Mouse (Mus musculus) spleen, postnatal 4 days (tissue): ENCODE measurements around the gene Rassf7.

Experiments
- DNase-seq, 2 experiments: peaks; one replicate each; pipeline ENCODE4 v3.0.0; 2022; ENCODE audit warnings: low spot score in 2 of 2

Rassf7 gene

DNA sequence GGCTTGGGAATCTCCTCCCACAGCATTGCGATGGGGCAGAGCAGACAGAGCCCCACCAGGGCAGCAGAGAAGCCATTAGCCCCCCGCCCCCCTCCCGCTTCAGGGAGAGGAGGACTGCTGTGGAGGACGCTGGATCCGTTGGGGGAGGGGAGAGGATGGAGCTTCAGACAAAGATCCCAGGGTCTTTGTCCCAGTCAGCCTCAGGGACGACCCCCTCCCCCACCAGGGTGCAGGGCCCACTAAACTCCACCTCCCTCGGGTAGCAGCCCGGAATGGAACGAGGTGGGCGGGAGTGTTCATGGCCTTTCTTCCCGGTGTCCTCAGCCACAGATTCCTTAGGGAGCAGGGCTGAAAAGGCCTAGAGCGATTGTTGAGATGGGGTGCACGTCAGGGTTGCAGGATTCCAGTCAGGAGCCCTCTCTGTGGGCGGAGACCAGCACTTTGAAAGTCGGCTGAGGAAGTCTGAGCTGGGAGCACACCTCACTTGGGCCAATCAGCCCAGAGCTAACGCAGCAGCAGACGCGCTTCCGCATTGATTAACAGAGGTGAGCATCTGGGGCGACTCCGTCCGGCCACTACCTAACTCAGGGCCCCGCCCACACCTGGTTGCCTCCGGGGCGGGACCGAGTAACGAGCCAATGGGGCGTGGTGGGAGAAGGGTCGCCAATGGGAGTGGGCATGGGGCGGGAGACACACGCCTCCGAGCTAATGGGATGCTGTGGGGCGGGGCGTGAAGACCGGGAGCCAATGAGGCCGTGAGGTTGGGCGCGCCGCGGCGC, at the start of gene Rassf7:
Gene Rassf7 (plus strand): TSS at position 760 of the 779 bp plus-strand sequence.
- peak; percentile 95 to 96 for DNase-seq

DNA sequence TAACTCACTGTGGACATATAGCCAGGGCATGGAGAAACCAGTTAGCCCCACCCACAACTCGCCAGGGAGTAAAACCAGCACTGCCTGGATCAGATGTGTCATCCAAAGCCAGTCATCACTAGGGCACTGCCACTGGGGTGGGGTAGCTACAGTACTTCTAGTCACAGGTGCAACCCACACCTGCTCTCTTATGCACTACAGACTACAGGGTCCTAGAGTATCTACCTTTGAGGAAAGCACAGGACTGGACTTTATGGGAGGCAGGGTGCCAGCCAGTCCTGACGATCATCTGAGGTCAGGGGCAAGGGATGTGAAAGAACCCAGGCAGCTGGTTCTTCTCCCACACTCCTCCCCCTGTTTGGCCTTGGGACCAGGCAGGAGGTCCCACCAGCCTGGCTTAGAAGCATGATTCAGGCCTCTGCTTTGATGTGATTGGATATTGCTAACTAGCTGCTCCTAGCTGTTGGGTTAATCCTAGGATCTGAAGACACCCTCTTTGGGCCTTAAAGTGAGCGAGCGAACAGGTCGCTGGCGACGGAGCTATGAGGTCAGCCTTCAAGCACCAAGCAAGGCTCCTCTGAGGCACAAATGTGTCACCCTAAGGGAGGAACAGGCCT, 47.7 kb upstream of the Rassf7 start:
- no peak for DNase-seq

DNA sequence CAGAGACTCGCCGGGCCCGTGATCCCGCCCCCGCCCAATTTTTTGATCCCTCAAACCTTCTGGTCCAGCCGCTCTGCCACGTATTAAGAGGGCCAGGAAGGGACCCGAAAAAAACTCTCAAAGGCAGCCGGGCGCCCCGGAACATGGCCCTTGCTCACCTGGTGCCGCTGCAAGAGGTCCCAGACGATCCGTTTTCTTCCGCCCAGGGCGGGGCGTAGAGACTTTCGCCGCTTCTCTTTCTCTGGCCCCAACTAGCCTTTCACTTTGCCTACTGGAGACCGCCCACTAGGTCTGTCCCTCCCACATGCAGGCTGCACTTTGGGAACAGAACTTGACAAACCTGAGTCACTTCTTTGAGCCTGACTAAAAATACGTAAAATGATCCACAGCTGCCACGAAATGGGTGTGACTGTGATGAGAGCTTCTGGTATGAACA, 47.1 kb upstream of the Rassf7 start:
- peak; percentile 73 to 84 for DNase-seq

DNA sequence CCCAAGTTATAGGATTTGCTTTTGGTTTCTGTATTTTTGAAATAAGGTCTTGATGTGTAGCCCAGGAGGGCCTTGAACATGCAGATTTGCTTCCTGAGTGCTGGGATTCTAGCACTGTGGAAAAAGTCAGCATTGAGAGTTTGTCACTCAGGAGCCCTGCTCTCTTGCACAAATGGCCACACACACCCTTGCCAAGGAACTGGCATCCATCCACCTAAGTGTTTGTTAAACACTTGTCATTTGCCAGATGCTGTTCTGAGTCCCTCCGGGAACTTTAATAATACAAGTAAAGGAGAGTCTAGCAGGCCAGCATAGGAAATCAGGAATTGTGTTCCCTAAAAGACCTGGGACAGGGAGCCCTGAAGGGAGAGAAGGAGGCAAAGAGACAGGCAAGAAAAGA, 46.4 kb upstream of the Rassf7 start:
- no peak for DNase-seq

DNA sequence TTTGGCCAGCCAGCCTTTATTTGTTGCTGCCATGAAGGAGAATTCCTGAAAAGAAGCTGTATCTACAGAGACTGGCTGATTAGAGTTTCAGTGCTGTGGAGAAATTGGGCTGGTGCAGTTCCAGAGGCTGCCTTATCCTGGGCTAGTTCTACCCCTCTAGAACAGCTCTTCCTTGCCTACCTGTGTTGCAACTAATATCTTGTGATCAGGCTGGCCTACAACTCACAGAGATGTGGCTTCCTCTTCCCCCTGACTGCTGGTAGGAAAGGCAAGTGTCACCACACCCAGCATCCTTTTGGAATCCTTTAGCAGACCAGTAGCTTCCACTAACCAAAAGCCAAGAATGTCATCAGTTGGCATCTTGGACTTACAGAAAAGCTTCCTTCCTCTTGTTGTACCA, 45.8 kb upstream of the Rassf7 start:
- no peak for DNase-seq

DNA sequence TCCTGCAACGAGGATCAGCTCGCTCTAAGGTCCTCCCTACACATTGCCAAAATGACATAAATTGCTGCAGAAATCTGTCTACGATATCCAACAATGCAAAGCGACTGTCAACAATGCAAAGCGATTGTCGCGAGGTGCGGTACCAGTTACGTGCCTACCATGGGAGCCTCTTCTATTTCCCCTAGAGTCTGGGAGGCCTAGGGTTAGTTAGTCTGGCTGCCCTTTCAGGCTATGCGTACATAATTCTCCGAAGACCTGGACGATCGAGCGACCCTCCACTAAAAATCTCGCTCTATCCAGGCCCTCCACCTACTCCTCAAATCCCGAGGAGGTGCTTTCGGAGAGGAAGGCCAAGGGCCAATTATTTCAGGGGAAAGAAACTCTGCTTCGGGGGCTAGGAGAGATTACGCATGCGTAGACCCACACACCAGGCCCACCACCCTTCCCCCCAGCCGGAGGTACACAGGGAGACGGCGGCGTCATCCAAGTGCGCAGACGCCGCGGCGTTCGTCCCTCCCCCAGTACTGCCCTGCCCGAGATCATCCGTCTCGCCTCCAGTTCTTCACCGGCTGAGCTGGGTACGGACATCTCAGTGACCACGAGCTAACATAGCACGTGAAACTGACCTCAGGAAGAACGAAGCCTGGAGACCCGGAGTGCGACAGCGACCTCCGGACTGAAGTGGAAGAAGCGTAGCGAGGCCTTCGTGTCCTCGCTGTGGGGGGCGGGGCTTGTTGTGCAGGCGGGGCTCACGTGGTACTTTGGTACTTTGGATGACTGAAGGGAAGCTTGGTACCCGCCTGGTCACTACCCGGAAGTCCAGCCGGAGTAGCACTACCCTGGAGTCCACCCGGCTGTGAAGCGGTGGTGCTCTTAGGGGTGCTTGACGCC, 43.3 kb upstream of the Rassf7 start, which contains the start of gene Rnh1:
Gene Rnh1 (minus strand): TSS at position 742 of the 891 bp plus-strand sequence.
- DNase-seq = peak; percentile 82 to 92

DNA sequence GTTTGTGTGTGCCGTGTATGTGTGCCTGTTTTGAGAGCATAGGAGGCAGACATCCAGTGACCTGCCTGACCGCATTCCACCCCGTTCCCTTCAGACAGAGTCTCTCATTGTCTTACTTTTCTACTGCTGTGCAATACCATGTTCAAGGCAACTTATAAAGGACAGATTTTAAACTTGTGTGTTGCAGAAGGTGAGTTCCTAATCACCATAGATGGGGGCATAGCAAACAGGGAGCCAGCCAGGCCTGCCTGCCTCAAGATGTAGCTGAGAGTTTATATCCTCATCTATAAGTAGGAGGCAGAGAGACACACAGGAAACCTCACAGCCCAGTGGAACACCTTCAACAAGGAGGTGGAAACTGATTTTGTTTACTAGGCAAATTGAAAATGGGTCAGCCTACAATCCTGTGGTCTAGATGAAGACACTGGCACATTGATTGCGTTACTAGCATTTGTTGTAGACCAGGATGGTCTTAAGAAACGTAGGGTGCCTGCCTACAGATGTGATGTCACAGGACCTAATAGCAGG, 42.3 kb upstream of the Rassf7 start:
- DNase-seq = no peak

DNA sequence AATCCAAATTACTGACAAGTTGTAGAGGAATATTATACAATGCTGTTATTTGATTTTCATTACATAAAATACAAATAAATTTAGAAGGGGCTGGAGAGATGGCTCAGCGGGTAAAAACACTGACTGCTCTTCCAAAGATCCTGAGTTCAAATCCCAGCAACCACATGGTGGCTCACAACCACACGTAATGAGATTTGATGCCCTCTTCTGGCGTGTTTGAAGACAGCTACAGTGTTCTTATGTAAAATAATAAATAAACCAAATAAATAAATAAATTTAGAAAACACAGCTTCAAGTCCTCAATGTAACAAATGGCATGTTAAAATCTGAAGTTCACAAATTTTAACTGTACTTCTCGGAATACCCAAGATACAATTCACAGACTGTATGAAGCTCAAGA, 40.6 kb upstream of the Rassf7 start:
- DNase-seq = no peak

DNA sequence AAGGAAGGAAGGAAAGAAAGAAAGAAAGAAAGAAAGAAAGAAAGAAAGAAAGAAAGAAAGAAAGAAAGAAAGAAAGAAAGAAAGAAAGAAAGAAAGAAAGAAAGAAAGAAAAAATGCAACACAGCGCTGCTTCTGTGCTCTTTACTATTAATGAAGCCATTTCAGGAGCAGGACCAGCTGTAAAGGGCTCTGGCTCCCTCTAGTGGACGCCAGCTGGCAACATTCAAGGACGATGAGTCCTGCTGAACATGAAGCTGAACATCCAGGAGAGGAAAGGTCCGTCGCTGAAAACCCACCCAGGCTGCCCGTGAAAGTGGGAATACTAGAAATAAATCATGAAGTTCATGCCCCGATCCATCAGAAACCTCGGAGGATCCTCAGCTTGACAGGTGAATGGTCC, 39.5 kb upstream of the Rassf7 start:
- DNase-seq = peak; percentile 87 to 95

DNA sequence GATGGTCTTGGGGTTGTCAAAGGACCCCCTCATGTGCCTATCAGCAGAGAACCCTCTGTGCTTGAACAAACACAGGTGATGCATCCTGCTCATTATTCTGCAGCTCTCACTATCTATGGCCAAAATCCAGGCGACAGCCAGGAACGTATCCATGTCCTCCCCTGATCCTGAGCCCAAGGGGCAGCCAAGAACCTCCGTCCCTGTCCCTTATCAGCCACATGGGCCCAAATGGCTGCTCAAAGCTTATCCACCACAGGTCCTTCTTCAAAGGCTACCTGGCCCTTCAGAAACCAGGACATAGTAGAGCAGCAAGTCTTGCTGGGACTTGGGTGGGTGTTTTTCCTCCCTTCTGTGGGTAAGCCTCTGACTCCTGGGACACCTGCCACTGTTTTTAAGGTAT, 27.5 kb upstream of the Rassf7 start:
- no peak for DNase-seq

DNA sequence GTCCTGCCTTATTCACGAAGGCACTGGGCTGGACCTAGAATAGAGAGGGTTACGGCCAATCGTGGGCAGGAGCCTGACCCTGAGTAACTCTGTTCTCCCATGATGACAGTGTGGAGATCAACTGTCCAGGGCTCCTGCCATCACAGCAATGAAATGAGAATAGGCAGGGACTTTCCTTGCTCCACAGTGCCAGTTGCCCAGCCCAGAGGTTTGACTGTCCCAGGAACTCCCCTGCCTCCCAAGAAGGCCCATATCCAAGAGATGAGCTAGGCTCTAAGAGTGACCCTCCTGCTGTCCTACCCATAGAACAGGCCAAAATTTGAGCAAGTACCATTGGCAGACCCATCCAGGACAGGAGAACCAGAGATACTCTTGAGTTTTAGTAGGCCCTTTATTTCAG, 26.9 kb upstream of the Rassf7 start:
- DNase-seq = peak in 1 of 2 experiments; percentile 53

DNA sequence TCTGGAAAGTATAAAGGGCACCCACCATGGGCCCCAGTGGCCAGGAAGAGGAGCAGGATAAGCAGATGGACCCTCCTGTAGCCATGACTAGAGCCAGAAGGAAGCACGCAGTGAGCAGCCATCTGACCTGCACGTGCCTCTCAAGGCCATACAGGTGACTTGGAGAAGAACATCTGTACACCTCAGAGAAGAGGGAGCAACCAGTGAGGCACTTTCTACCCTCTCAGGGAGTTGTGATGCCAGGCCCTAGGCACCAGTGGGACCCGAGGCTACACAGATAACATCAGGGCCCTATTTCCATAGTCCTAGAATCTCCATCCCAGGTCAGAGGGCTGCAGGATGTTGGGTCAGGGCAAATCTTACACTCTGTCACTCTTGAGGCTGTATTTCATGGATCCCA, 25.4 kb upstream of the Rassf7 start:
- peak in 1 of 2 experiments; percentile 55 for DNase-seq

DNA sequence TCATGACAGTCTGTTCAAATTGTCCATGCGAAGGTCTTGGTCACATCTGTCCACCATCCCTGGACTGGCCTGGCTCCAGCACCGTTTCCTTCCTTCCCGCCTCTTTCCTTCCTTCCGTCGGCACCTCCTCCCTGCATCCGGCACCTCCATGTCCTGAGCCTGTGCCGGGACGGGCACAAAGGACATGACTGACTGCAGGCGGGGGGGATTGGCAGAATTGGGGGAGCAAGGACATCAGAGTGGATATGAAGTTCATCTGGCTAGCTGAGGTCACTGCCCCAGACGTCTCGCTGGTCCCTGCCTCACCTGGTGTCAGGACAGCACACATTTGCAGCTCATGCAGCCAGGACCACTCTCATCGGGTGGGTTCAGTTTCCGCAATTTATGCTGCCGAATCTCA, 24.6 kb upstream of the Rassf7 start:
- peak in 1 of 2 experiments; percentile 66 for DNase-seq

DNA sequence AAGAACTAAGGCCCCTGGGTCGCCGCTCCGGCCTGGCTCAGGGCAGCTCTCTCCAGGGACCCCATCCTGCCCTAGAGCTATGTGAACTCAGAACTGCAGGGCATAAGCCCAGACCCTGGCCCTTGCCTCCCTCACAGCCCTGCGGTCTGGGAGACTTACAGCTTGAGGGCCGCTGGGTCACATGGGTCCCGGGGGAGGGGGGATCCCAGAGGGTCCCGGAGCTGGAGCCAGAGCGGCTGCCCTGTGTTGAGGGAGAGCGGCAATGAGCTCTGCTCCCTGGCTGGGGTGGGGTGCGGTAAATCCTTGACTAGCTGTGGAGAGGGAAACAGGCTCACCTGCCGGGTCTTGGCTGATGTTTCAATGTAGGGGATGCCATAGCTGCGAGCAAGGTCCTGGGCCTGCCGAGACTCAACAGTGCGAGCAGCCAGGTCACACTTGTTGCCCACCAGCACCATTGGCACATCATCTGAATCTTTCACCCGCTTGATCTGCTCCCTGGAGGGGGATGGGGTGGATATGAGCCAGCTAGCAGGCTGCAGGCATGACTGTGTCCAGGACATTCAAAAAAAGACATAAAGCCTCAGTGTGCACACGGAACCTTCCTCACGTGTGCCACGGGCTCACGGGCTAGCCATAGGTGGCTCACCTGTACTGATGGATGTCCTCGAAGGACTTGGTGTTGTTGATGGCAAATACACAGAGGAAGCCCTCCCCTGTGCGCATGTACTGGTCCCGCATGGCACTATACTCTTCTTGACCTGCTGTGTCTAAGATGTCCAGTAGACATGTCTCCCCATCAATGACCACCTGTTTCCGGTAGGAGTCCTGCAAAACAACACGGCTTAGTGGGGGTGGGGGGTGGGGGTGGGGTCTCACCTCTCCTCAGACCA, 23.6 kb upstream of the Rassf7 start:
- no peak for DNase-seq

DNA sequence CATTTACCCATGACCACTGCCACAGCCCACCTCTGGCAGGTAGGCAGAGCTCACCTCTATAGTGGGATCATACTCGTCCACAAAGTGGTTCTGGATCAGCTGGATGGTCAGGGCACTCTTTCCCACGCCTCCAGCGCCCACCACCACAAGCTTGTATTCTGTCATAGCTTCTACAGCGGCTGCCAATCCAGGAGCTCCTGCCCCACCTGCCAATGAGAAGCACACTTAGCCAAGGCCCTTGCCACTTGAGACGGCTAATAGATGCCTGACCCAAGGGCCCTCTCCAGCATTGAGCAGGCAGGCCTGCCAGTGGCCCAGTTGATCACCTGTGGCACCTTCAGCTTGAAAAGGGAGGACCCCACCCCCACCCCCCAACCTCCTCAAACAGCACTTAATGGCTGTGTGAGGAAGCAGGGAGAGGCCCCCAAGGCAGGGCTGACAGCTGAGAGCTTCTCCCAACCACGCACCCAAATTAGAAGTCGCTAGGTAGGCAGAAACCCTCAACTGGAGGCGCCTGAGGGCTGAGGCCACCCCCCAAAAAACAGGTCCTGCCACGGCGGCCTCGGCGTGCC, 22.8 kb upstream of the Rassf7 start:
- DNase-seq = peak in 1 of 2 experiments; percentile 70

DNA sequence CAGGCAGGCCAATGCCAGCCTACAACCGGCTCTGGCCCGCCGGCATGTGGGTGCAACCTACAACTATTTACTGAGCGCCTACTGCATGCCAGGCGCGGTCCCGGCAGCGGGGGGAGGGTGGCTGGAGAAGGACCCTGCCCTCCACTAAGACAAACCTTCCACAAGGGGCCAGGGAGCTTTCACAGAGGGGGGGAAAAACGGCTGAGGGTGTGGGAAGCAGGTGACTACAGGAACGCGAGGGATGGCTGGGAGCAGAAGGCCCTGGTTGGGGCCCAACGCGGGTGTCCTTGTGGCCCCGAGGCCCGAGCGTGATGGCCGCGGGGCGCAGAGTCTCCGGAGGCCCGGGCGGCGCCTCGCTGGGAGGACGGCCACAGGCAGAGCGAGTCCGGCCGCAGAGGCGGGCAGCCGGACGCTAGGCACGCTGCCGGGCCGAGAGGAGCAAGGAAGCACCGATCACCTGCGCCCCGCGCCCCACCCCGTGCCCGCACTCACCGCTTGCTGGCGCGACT, 22.3 kb upstream of the Rassf7 start:
- peak; percentile 40 to 81 for DNase-seq

DNA sequence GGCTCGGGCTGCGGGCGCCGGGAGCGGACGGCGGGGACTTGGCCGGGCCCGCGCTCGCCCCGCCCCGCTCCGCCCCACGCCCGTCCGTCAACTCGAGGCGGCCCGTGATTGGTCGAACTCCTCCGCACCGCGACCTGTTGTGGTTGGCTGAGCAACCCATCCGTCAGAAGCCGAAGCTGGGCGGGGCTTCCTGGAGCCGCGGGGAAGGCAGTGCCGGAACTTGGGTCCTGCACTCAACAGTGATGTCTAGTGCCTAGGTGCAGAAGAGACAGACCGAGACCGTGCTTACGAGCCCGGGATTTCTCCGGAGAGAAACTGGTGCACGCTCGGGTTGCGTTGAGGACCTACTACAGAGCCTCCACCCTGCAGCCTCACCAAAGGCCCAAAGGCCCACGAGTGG, 21.7 kb upstream of the Rassf7 start, which contains the start of the genes Hras and Lrrc56:
Gene Hras (minus strand): TSS at position 58 of the 400 bp plus-strand sequence.
Gene Lrrc56 (plus strand): TSS at position 210 of the 400 bp plus-strand sequence.
- DNase-seq = peak; percentile 99

DNA sequence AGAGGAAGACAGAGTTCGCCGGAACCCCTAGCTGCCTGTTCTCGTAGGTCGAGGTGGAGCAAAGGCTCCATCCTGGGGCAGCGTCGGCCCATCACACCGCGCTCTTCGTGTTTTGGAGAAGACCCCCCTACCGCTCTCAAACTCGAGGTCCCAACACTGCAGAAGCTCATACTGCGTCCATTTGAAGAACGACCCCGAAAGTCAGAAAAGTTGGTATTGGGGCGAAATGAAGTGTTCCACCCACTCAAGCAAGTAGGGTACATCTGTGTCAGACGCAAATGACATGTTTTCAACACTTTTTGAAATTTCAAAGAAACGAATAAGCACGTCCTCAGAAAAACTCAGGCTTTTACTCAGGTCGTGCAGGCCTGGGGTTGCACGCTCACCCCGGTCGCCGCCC, 21.3 kb upstream of the Rassf7 start:
- DNase-seq = no peak

DNA sequence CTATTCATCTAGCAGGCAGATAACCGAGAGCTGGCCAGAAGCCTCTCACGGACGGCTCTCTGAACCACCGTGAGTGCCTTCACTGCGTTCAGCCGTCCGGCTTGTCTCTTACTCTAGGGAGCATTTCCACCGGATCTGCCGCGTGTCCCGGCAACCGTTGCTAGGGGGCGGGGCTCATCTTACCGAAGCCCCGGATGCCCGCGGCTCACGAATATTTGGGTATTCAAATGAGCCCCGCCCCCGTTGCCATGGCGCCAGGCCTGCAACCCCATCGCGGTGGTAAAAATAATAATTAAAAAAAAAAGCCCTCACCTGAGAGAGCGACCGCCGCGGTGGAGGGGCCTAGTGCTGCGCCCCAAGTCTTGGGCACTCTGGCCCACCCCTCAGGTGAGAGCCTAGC, 20.8 kb upstream of the Rassf7 start:
- DNase-seq = peak; percentile 95 to 97

DNA sequence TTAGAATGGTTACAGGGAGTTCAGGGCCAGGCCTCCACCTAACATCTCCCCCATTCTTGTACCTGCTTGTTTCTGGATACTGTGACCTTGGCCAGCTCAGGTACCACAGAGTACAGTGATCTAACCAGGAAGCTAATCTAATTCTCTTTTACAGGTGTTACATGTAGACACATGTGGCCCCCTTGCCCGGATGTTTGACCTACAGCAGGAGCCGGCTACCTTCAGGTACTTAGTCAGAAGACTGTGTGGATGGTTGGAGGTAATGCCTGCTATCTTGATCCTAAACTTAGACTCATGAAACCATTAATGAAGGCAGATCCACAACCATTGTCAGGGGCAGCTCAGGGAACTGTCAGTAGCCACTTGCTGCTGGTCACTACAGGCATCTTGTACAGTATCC, 19.9 kb upstream of the Rassf7 start:
- peak in 1 of 2 experiments; percentile 56 for DNase-seq
